Mouse (Mus musculus): Measurements from ENCODE around the gene Wnt10a. TPM values are rescaled to one million over a fixed set of nuclear protein-coding genes. Genes with fewer than 3 reads are reported as not detected.

Gene Wnt10a
- polyA plus RNA-seq, 2 experiments: not detected

- Histone ChIP-seq H3K4me3 (ENCODE audit: insufficient read depth in 1 of 2, low read depth in 2 of 2, low read length in 2 of 2) (no peak overlapping the region), H3K9ac (replicated peaks) (no peak overlapping the region), H3K27me3 (ENCODE audit: control insufficient read depth, insufficient read depth, low read length) (peaks cover 67% of the 10 kb centered on the region), H3K9me3 (ENCODE audit: control insufficient read depth, low read length) (no peaks in the 10 kb centered on the region), H3K36me3 (replicated peaks; ENCODE audit: control insufficient read depth, insufficient read depth, low read depth) (no peaks in the 10 kb centered on the region), H3K4me1 (replicated peaks; ENCODE audit: control insufficient read depth in 2 of 2, insufficient read depth in 2 of 2, low read length in 1 of 2) (no peaks in the 10 kb centered on the region; a peak in 1 of 4 replicates), H3K27ac (no peak overlapping the region), H3K4me2 (ENCODE audit: low read depth) (no peak overlapping the region)
- TF ChIP-seq EP300 (IDR thresholded peaks at IDR 0.05; ENCODE audit: low read depth) (no peak), CTCF (IDR thresholded peaks at IDR 0.05; ENCODE audit: low read depth) (no peak)
- WGBS (ENCODE audit: insufficient replicate concordance): under 1% methylated on average over 15 of the region's 15 CpGs
- ATAC-seq (ENCODE audit: insufficient read depth) (peak; percentile 55), DNase-seq (ENCODE audit: low read depth in 3 of 3, low spot score in 3 of 3) (peak; percentile 44 to 50 (median 47))
Observed at GRCm38 (mm10) chr1:74773136-74773535, 18.2 kb upstream of the Wnt10a start.

- Histone ChIP-seq H3K4me2 (ENCODE audit: low read depth) (no peak overlapping the region), H3K9ac (replicated peaks) (no peak overlapping the region), H3K9me3 (ENCODE audit: control insufficient read depth, low read length) (no peaks in the 10 kb centered on the region), H3K4me3 (ENCODE audit: insufficient read depth in 1 of 2, low read depth in 2 of 2, low read length in 2 of 2) (no peak overlapping the region), H3K27ac (no peak overlapping the region), H3K36me3 (replicated peaks; ENCODE audit: control insufficient read depth, insufficient read depth, low read depth) (no peaks in the 10 kb centered on the region), H3K4me1 (replicated peaks; ENCODE audit: control insufficient read depth in 2 of 2, insufficient read depth in 2 of 2, low read length in 1 of 2) (no peaks in the 10 kb centered on the region; a peak in 1 of 4 replicates), H3K27me3 (ENCODE audit: control insufficient read depth, insufficient read depth, low read length) (peaks cover 63% of the 10 kb centered on the region)
- ATAC-seq (ENCODE audit: insufficient read depth): no peak
- DNase-seq (ENCODE audit: low read depth in 3 of 3, low spot score in 3 of 3): no peak
- TF ChIP-seq EP300 (IDR thresholded peaks at IDR 0.05; ENCODE audit: low read depth) (no peak), CTCF (IDR thresholded peaks at IDR 0.05; ENCODE audit: low read depth) (no peak)
- 26% methylated on average over 7 of the region's 7 CpGs for WGBS (ENCODE audit: insufficient replicate concordance)
Observed at GRCm38 (mm10) chr1:74774062-74774461, 17.3 kb upstream of the Wnt10a start.

DNA sequence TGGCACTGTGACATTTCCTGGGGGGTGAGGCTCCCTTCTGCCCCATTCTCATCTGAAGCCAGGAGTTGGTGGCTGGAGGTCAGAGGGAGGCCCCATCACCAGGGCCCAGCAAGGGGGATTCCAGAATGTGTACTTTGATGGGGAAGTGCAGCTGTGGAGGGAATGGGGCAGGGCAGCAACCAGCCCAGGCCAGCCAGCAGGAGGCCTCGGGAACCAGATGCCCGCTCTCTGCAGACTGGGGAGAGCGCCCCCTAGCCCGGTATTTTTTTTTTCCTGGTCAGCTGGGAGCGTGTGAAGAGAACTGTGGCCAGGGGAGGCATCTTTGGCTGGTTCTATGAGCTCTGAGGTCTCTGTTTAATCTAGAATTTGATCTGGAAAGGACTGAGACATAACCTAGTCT, 15.5 kb upstream of the Wnt10a start:
- TF ChIP-seq EP300 (IDR thresholded peaks at IDR 0.05; ENCODE audit: low read depth) (no peak), CTCF (IDR thresholded peaks at IDR 0.05; ENCODE audit: low read depth) (peak; percentile 41)
- Histone ChIP-seq H3K9ac (replicated peaks) (no peak overlapping the region), H3K27me3 (ENCODE audit: control insufficient read depth, insufficient read depth, low read length) (peaks cover 48% of the 10 kb centered on the region), H3K4me1 (replicated peaks; ENCODE audit: control insufficient read depth in 2 of 2, insufficient read depth in 2 of 2, low read length in 1 of 2) (no peaks in the 10 kb centered on the region; a peak in 1 of 4 replicates), H3K4me2 (ENCODE audit: low read depth) (no peak overlapping the region), H3K27ac (no peak overlapping the region), H3K9me3 (ENCODE audit: control insufficient read depth, low read length) (no peaks in the 10 kb centered on the region), H3K36me3 (replicated peaks; ENCODE audit: control insufficient read depth, insufficient read depth, low read depth) (no peaks in the 10 kb centered on the region), H3K4me3 (ENCODE audit: insufficient read depth in 1 of 2, low read depth in 2 of 2, low read length in 2 of 2) (no peak overlapping the region)
- 7% methylated on average over 5 of the region's 5 CpGs for WGBS (ENCODE audit: insufficient replicate concordance)
- ATAC-seq (ENCODE audit: insufficient read depth) (no peak), DNase-seq (ENCODE audit: low read depth in 3 of 3, low spot score in 3 of 3) (no peak)

DNA sequence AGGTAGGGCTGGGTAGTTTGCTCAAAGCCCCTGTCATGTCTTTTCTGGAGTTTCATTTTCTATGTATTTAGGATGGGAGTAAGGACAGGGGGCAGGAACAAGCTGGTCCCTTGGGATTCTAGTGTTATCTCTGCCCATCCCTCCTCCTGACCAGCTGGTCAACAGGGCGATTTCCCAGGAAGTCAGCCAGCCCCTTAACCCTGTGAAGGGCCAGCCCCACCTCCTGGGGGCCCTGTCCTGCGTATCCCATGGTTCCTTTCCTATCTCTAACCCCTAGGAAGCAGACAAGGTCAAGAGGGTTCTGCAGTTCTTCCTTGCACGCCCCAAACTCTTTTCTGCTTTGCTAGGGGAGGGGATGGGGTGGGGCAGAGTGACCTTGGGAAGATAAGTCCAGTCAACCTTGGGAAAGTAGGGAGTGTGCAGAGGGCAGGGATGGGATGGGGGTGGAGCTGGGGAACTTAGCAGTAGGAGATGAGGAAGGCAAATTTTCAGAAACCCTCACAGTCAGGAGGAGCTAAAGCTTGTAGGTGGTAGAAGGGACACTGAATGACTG, 12.3 kb upstream of the Wnt10a start:
- Histone ChIP-seq H3K4me3 (ENCODE audit: insufficient read depth in 1 of 2, low read depth in 2 of 2, low read length in 2 of 2) (no peak overlapping the region), H3K9me3 (ENCODE audit: control insufficient read depth, low read length) (no peaks in the 10 kb centered on the region), H3K4me2 (ENCODE audit: low read depth) (no peak overlapping the region), H3K36me3 (replicated peaks; ENCODE audit: control insufficient read depth, insufficient read depth, low read depth) (no peaks in the 10 kb centered on the region), H3K4me1 (replicated peaks; ENCODE audit: control insufficient read depth in 2 of 2, insufficient read depth in 2 of 2, low read length in 1 of 2) (no peaks in the 10 kb centered on the region), H3K27me3 (ENCODE audit: control insufficient read depth, insufficient read depth, low read length) (peaks cover 47% of the 10 kb centered on the region), H3K9ac (replicated peaks) (no peak overlapping the region), H3K27ac (no peak overlapping the region)
- WGBS (ENCODE audit: insufficient replicate concordance): 34% methylated on average over 3 of the region's 3 CpGs
- no peak for DNase-seq (ENCODE audit: low read depth in 3 of 3, low spot score in 3 of 3)
- TF ChIP-seq CTCF (IDR thresholded peaks at IDR 0.05; ENCODE audit: low read depth) (no peak), EP300 (IDR thresholded peaks at IDR 0.05; ENCODE audit: low read depth) (no peak)
- no peak for ATAC-seq (ENCODE audit: insufficient read depth)

- Histone ChIP-seq H3K9me3 (ENCODE audit: control insufficient read depth, low read length) (no peaks in the 10 kb centered on the region), H3K9ac (replicated peaks) (no peak overlapping the region), H3K4me1 (replicated peaks; ENCODE audit: control insufficient read depth in 2 of 2, insufficient read depth in 2 of 2, low read length in 1 of 2) (no peaks in the 10 kb centered on the region), H3K27ac (no peak overlapping the region), H3K4me2 (ENCODE audit: low read depth) (no peak overlapping the region), H3K4me3 (ENCODE audit: insufficient read depth in 1 of 2, low read depth in 2 of 2, low read length in 2 of 2) (no peak overlapping the region), H3K36me3 (replicated peaks; ENCODE audit: control insufficient read depth, insufficient read depth, low read depth) (no peaks in the 10 kb centered on the region), H3K27me3 (ENCODE audit: control insufficient read depth, insufficient read depth, low read length) (peaks cover 47% of the 10 kb centered on the region)
- no peak for TF ChIP-seq EP300 (IDR thresholded peaks at IDR 0.05; ENCODE audit: low read depth)
- no peak for TF ChIP-seq CTCF (IDR thresholded peaks at IDR 0.05; ENCODE audit: low read depth)
- no peak for DNase-seq (ENCODE audit: low read depth in 3 of 3, low spot score in 3 of 3)
- 6% methylated on average over 14 of the region's 14 CpGs for WGBS (ENCODE audit: insufficient replicate concordance)
- ATAC-seq (ENCODE audit: insufficient read depth): no peak
Observed at GRCm38 (mm10) chr1:74782045-74782444, 9.3 kb upstream of the Wnt10a start.

All from liver, embryonic 14.5 days (tissue).